Mouse (Mus musculus): ENCODE measurements around the gene Impg1.

- no peak for TF ChIP-seq CTCF (conservative IDR thresholded peaks at IDR 0.05; ENCODE audit: low read length)
- TF ChIP-seq NANOG (IDR thresholded peaks at IDR 0.05; ENCODE audit: borderline replicate concordance, low read length) = no peak
- no peak for TF ChIP-seq POU5F1 (IDR thresholded peaks at IDR 0.05; ENCODE audit: borderline replicate concordance, low read length)
Observed at GRCm38 (mm10) chr9:80504496-80505012, 39.3 kb upstream of the Impg1 start.
